Mouse (Mus musculus) bone marrow, adult 2 months (tissue): Measurements from ENCODE around the gene Rps6kb2.

Experiments
- CTCF ChIP-seq: fragments of 200-500 bp; IDR thresholded peaks from 2 replicates; pipeline ENCODE4 v1.5.1; 2011; ENCODE audit warnings: low read length, control low read depth; ENCODE audit not compliant: control insufficient read depth, insufficient read depth
- POLR2A ChIP-seq: fragments of 200-500 bp; IDR thresholded peaks from 2 replicates; pipeline ENCODE4 v1.6.1; 2011; ENCODE audit warnings: low read depth, mild to moderate bottlenecking, control low read depth, low read length, borderline replicate concordance; ENCODE audit not compliant: control insufficient read depth

DNA sequence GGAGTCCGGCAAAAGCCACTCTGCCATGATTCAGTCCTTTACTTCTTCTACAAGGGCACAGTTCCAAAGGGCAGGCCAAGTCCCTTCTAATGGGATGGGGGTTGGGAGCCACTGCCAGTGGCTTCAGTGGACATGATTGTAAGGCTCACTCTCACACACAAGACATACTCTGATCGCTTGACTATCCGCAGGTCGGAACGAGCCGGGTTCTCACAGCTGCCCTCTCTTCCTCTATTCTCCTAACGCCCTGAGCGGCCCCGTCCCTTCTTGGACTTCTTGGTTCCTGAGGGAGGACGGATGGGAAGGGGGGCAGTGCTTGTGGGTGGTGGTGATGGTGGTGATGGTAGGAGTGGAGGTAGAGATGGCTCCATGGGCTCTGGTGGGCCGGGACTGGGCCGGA, 6.4 kb downstream of the Rps6kb2 start:
- TF ChIP-seq POLR2A (no peak), CTCF (no peak)
